Mouse (Mus musculus): Measurements from ENCODE around the gene Slc44a5. TPM values are rescaled to one million over a fixed set of nuclear protein-coding genes. Genes with fewer than 3 reads are reported as not detected.
"Not testable (repeated sequence)": the region's sequence is repeated elsewhere in the genome, so short reads cannot be mapped to it uniquely, and the experiment has no call there.

The Slc44a5 gene
- polyA plus RNA-seq, 1 experiment from 2014 or later, result 1.1 TPM

DNA sequence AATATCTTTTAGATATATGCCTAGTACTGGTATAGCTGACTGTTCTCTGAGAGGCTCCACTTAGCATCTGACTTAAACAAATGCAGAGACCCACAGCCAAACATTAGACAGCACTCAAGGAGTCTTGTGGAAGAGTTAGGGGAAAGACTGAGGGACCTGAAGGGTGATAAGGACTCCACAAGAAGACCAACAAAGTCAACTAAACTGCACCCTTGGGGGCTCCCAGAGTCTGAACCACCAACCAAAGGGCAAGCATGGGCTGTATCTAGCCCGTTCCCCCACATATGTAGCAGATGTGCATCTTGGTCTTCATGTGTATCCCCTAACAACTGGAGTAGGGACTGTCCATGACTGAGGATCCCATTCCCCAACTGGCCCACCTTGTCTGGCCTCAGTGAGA lies 271.7 kb downstream of the Slc44a5 start:
- ATAC-seq (ENCODE audit: insufficient read depth, low FRiP score), result no peak
- Histone ChIP-seq H3K9me3 (replicated peaks; ENCODE audit: control insufficient read depth, low read length) (peaks cover 4% of the 10 kb centered on the region), H3K27me3 (ENCODE audit: control insufficient read depth, insufficient read depth, low read length) (no peaks in the 10 kb centered on the region), H3K9ac (ENCODE audit: low read length) (no peak overlapping the region), H3K4me1 (ENCODE audit: control insufficient read depth, insufficient read depth, low read length) (no peaks in the 10 kb centered on the region), H3K36me3 (ENCODE audit: control insufficient read depth, insufficient read depth, low read length) (no peaks in the 10 kb centered on the region), H3K4me3 (replicated peaks; ENCODE audit: low read length) (no peak overlapping the region), H3K4me2 (ENCODE audit: low read depth, low read length) (no peak overlapping the region), H3K27ac (ENCODE audit: low read length) (no peak overlapping the region)
- whole genome bisulfite sequencing, result 86% methylated on average over 1 of the region's 1 CpGs

DNA sequence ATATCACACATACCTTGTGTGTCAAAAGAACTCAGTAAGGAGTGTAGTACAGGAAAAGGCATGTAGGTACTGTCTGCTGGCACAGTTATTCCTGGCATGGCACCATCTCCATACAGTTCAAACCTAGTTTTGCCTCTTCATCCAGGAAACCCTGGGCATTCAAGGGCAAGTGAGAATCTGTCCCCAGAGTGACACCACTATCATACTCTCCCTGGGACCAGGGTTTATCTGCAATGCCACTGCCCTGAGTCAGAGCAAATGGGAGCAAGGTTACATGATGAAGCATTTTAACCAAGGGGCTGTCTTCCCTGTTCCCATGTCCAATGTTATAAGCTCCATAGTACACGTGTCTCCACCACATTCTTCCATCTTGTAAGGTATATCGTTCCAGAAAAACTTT lies 278.2 kb downstream of the Slc44a5 start:
- 91% methylated on average over 2 of the region's 2 CpGs for WGBS
- H3K9me3 ChIP-seq (replicated peaks; ENCODE audit: control insufficient read depth, low read length), result peaks cover 4% of the 10 kb centered on the region; the same call in 1 of the 2 replicates
- no peak for ATAC-seq (ENCODE audit: insufficient read depth, low FRiP score)
- no peak overlapping the region for H3K4me2 ChIP-seq (ENCODE audit: low read depth, low read length)
- no peaks in the 10 kb centered on the region for H3K27me3 ChIP-seq (ENCODE audit: control insufficient read depth, insufficient read depth, low read length)
- no peaks in the 10 kb centered on the region for H3K36me3 ChIP-seq (ENCODE audit: control insufficient read depth, insufficient read depth, low read length)
- no peak overlapping the region for H3K4me3 ChIP-seq (replicated peaks; ENCODE audit: low read length)
- no peaks in the 10 kb centered on the region for H3K4me1 ChIP-seq (ENCODE audit: control insufficient read depth, insufficient read depth, low read length)
- no peak overlapping the region for H3K9ac ChIP-seq (ENCODE audit: low read length)
- no peak overlapping the region for H3K27ac ChIP-seq (ENCODE audit: low read length)

DNA sequence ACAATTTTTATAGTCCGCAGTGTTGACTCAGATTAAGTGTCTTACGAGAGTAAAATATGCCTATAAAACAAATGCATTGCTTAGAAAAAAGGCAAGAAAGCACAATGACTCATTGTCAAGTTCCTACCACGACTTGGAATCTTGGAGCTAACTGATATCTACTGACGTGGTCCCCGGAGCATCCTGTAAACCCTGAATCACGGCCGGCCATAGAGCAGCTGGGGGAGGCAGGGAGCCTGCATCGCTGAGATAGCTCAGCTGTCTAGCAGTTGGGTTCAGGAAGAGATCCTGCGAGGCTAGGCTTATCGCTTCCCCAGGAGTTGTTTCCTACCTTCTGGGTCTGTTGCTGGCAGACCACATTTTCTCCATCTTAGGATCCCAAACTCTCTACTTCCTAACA lies 279.0 kb downstream of the Slc44a5 start:
- Histone ChIP-seq H3K9ac (ENCODE audit: low read length) (no peak overlapping the region), H3K27ac (ENCODE audit: low read length) (no peak overlapping the region), H3K9me3 (replicated peaks; ENCODE audit: control insufficient read depth, low read length) (no peaks in the 10 kb centered on the region), H3K27me3 (ENCODE audit: control insufficient read depth, insufficient read depth, low read length) (no peaks in the 10 kb centered on the region), H3K4me3 (replicated peaks; ENCODE audit: low read length) (no peak overlapping the region), H3K4me1 (ENCODE audit: control insufficient read depth, insufficient read depth, low read length) (no peaks in the 10 kb centered on the region), H3K36me3 (ENCODE audit: control insufficient read depth, insufficient read depth, low read length) (no peaks in the 10 kb centered on the region), H3K4me2 (ENCODE audit: low read depth, low read length) (no peak overlapping the region)
- ATAC-seq (ENCODE audit: insufficient read depth, low FRiP score), result no peak
- WGBS, result 62% methylated on average over 10 of the region's 10 CpGs

GRCm38 (mm10) chr3:154254187-154254586 lies 281.0 kb downstream of the Slc44a5 start:
- H3K4me2 ChIP-seq (ENCODE audit: low read depth, low read length); H3K9me3 ChIP-seq (replicated peaks; ENCODE audit: control insufficient read depth, low read length); H3K27me3 ChIP-seq (ENCODE audit: control insufficient read depth, insufficient read depth, low read length); H3K4me1 ChIP-seq (ENCODE audit: control insufficient read depth, insufficient read depth, low read length); H3K4me3 ChIP-seq (replicated peaks; ENCODE audit: low read length); H3K27ac ChIP-seq (ENCODE audit: low read length); H3K36me3 ChIP-seq (ENCODE audit: control insufficient read depth, insufficient read depth, low read length); H3K9ac ChIP-seq (ENCODE audit: low read length); ATAC-seq (ENCODE audit: insufficient read depth, low FRiP score): not testable (repeated sequence)
- WGBS, result 94% methylated on average over 2 of the region's 2 CpGs

DNA sequence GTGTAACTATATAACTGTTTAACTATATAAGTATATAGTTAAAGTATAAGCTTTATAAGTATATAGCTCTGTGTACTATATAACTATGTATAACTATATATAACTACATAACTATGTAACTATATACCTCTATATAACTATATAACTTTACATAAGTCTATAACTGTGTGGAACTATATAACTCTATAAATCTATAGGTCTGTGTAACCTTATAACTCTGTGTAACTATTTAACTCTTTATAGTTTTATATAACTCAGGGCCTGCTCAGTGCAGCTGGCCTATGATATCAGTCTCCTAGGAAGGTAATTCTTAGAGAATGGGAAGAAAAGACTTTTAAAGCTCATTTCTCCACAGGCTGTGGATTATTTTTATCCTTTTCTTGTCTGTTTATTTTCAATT lies 284.1 kb downstream of the Slc44a5 start:
- Histone ChIP-seq H3K27ac (ENCODE audit: low read length) (no peak overlapping the region), H3K4me2 (ENCODE audit: low read depth, low read length) (no peak overlapping the region), H3K27me3 (ENCODE audit: control insufficient read depth, insufficient read depth, low read length) (no peaks in the 10 kb centered on the region), H3K4me3 (replicated peaks; ENCODE audit: low read length) (no peak overlapping the region), H3K36me3 (ENCODE audit: control insufficient read depth, insufficient read depth, low read length) (no peaks in the 10 kb centered on the region), H3K4me1 (ENCODE audit: control insufficient read depth, insufficient read depth, low read length) (no peaks in the 10 kb centered on the region), H3K9ac (ENCODE audit: low read length) (no peak overlapping the region), H3K9me3 (replicated peaks; ENCODE audit: control insufficient read depth, low read length) (no peaks in the 10 kb centered on the region)
- no peak for ATAC-seq (ENCODE audit: insufficient read depth, low FRiP score)

DNA sequence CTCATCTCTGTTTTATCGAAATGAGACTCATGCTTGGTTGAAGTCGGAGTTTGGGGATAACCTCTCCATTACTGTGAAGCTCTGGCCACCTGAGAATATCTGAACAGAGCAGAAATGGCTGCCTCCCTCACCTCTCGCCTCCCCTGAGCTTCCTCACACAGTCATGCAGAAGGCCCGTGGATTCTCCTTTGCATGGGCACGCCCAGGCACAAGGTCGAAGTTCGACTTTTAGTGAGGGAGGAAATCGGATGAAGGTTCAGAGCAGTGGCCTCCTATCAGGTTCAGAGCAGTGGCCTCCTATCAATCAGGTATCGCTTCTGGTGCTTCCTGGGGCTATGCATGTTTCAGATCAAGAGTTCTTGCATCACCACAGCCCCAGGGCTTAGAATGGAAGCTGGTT lies 295.1 kb downstream of the Slc44a5 start:
- 66% methylated on average over 9 of the region's 9 CpGs for WGBS
- no peak for ATAC-seq (ENCODE audit: insufficient read depth, low FRiP score)

GRCm38 (mm10) chr3:154269757-154270366 lies 296.6 kb downstream of the Slc44a5 start:
- 0 out of 2 replicates have a peak, but pooled peaks cover 2% of the 10 kb centered on the region for H3K4me1 ChIP-seq (ENCODE audit: control insufficient read depth, insufficient read depth, low read length)
- no peaks in the 10 kb centered on the region for H3K27me3 ChIP-seq (ENCODE audit: control insufficient read depth, insufficient read depth, low read length)
- H3K9me3 ChIP-seq (replicated peaks; ENCODE audit: control insufficient read depth, low read length), result no peaks in the 10 kb centered on the region
- H3K9ac ChIP-seq (ENCODE audit: low read length), result peak overlapping the region; percentile 60
- no peak for ATAC-seq (ENCODE audit: insufficient read depth, low FRiP score)
- peak overlapping the region; percentile 52 for H3K4me2 ChIP-seq (ENCODE audit: low read depth, low read length)
- peak overlapping the region; percentile 33 for H3K4me3 ChIP-seq (replicated peaks; ENCODE audit: low read length)
- H3K36me3 ChIP-seq (ENCODE audit: control insufficient read depth, insufficient read depth, low read length), result no peaks in the 10 kb centered on the region
- H3K27ac ChIP-seq (ENCODE audit: low read length), result no peak overlapping the region
- 17% methylated on average over 19 of the region's 19 CpGs for WGBS

More for the DNA sequence above, 295.1 kb downstream of the Slc44a5 start:
- Histone ChIP-seq H3K27ac (ENCODE audit: low read length) (no peak overlapping the region), H3K27me3 (ENCODE audit: control insufficient read depth, insufficient read depth, low read length) (no peaks in the 10 kb centered on the region), H3K9me3 (replicated peaks; ENCODE audit: control insufficient read depth, low read length) (no peaks in the 10 kb centered on the region), H3K36me3 (ENCODE audit: control insufficient read depth, insufficient read depth, low read length) (no peaks in the 10 kb centered on the region), H3K4me3 (replicated peaks; ENCODE audit: low read length) (no peak overlapping the region), H3K4me2 (ENCODE audit: low read depth, low read length) (no peak overlapping the region), H3K4me1 (ENCODE audit: control insufficient read depth, insufficient read depth, low read length) (0 out of 2 replicates have a peak, but pooled peaks cover 2% of the 10 kb centered on the region), H3K9ac (ENCODE audit: low read length) (no peak overlapping the region)

DNA sequence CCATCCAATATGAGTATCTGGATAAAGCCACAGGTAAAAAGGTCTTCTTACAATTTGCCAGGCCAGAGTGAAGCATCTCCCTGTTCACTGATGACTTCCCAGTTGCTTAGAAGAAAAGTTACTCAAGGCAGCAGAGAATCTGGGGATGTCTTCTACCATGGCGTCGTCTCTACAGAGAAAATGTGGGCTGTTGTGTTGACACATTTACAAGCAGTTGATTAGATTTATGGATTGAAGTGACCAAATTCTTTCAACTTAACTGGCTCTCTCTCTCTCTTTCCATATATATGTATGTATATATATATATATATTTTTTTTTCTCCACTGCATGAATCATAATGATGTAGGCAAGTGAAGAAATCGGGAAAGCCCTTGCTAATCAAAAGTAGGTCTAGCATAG lies 301.4 kb downstream of the Slc44a5 start:
- H3K4me1 ChIP-seq (ENCODE audit: control insufficient read depth, insufficient read depth, low read length), result 0 out of 2 replicates have a peak, but pooled peaks cover 2% of the 10 kb centered on the region
- H3K27ac ChIP-seq (ENCODE audit: low read length), result no peak overlapping the region
- no peak overlapping the region for H3K4me2 ChIP-seq (ENCODE audit: low read depth, low read length)
- H3K9me3 ChIP-seq (replicated peaks; ENCODE audit: control insufficient read depth, low read length), result no peaks in the 10 kb centered on the region
- ATAC-seq (ENCODE audit: insufficient read depth, low FRiP score), result no peak
- 74% methylated on average over 3 of the region's 3 CpGs for WGBS
- H3K36me3 ChIP-seq (ENCODE audit: control insufficient read depth, insufficient read depth, low read length), result no peaks in the 10 kb centered on the region
- no peak overlapping the region for H3K9ac ChIP-seq (ENCODE audit: low read length)
- no peaks in the 10 kb centered on the region for H3K27me3 ChIP-seq (ENCODE audit: control insufficient read depth, insufficient read depth, low read length)
- no peak overlapping the region for H3K4me3 ChIP-seq (replicated peaks; ENCODE audit: low read length)

- Histone ChIP-seq H3K4me3 (replicated peaks; ENCODE audit: low read length) (no peak overlapping the region), H3K27me3 (ENCODE audit: control insufficient read depth, insufficient read depth, low read length) (no peaks in the 10 kb centered on the region), H3K36me3 (ENCODE audit: control insufficient read depth, insufficient read depth, low read length) (no peaks in the 10 kb centered on the region), H3K4me1 (ENCODE audit: control insufficient read depth, insufficient read depth, low read length) (0 out of 2 replicates have a peak, but pooled peaks cover 4% of the 10 kb centered on the region), H3K27ac (ENCODE audit: low read length) (no peak overlapping the region), H3K9ac (ENCODE audit: low read length) (no peak overlapping the region), H3K9me3 (replicated peaks; ENCODE audit: control insufficient read depth, low read length) (no peaks in the 10 kb centered on the region), H3K4me2 (ENCODE audit: low read depth, low read length) (no peak overlapping the region)
- WGBS, result 48% methylated on average over 3 of the region's 3 CpGs
- ATAC-seq (ENCODE audit: insufficient read depth, low FRiP score), result no peak
These were observed 311.0 kb downstream of the Slc44a5 start for GRCm38 (mm10) chr3:154284260-154284659.
